Mouse (Mus musculus): Measurements from ENCODE around the gene Phtf2.
"Not testable (repeated sequence)": the region's sequence is repeated elsewhere in the genome, so short reads cannot be mapped to it uniquely, and the experiment has no call there.

Phtf2 gene

GRCm38 (mm10) chr5:20765365-20765920 lies 116.5 kb downstream of the Phtf2 start:
- no peak for DNase-seq

- not testable (repeated sequence) for DNase-seq
Measured at GRCm38 (mm10) chr5:20762441-20762840, 119.5 kb downstream of the Phtf2 start.

GRCm38 (mm10) chr5:20760368-20761162 lies 121.4 kb downstream of the Phtf2 start:
- DNase-seq: no peak

DNA sequence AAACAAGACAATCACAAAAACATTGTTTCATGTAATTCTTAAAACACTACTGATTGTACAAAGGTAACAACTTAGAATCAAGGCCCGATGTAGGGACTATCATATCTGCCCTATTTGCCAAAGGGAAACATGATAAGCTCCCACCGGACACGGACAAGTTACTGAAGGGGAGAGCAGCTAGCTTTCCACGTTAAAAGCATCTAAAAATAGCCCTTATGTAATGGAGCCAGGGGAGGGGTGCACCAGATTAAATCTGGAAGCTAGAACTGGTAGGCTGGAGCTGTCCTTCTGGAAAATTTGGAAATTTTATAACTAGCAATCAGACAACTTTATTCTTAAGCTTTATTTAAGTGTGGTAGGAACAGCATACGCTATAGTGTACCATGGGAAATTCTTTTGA lies 122.2 kb downstream of the Phtf2 start:
- DNase-seq: no peak

- DNase-seq: no peak
Measured at GRCm38 (mm10) chr5:20753963-20754362, 128.0 kb downstream of the Phtf2 start.

GRCm38 (mm10) chr5:20753096-20753495 lies 128.8 kb downstream of the Phtf2 start:
- no peak for DNase-seq

DNA sequence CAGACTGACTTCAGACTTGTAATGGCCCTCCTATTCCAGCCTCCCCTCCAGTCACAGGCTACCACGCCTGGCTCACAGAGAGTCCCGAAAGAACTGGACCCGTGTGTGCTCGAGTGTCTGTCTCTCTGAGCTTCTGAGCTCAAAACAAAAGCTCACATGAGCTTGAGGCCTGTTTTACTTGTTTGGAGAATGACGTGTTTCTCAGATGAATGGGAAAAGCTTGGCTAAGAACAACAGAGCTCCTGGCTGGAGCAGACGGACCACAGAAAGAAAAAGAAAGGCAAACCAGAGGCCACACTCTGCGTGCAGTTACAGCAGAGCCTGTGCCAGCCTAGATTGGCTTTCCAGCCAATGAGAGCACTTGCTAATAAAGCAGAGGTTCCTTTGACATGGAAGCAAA lies 130.2 kb downstream of the Phtf2 start:
- DNase-seq: no peak

DNA sequence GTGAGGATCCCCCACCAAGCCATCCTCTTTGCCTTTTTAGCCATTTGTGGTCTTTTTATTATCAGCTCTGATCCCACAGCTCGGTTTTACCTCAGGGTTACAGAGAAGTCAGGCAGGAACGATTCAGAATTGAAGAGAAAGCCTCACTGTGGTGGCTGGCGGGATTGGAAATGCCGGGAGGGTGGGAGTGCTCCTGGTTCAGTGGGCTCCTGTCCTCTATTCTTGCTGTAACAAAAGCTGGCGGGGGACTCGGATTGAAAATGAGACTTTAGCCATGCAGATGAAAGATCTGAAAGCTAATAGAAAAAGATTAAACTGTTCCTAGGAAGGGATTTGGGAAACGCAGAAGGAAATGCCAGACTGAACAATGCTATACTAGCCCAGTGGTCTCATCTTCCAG lies 130.9 kb downstream of the Phtf2 start:
- no peak for DNase-seq

GRCm38 (mm10) chr5:20749535-20749934 lies 132.4 kb downstream of the Phtf2 start:
- no peak for DNase-seq

DNA sequence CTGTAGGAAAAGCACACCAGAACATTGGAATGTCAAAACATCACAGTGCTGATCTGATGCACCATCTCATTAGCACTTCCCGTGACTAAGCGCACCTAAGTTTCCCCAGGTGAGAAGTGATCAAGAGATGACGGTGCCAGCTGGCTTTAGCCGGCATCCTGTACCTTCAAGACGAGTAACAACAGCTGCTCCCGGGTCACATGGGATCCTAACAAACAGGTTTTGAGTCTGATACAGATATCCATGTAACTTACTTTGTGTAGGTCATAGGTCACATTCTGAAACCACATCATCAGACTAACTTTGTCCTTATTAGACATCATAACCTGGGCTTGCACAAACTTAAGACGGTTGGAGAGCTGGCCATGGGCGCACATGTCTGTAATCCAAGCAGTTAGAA lies 133.1 kb downstream of the Phtf2 start:
- DNase-seq: no peak

GRCm38 (mm10) chr5:20748142-20748541 lies 133.8 kb downstream of the Phtf2 start:
- DNase-seq: no peak

DNA sequence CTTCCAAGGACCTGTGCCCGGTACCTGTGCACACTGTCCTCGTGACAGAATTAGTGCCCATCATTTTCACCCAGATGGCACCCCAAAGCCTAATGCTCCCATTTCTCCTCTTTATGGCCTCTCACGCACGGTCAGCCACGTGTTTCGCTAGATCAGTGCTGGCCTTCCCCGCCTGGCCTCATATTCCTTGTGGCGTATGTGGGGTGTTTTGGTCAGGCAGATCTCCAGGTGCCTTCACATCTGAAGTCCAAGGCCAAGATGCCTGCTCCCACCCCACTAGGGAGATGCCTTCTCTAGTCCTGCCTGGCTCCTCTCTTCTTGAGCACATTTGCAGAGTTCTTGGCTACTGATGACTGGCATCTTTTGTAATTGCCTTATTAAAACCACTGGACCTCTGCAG lies 140.0 kb downstream of the Phtf2 start:
- no peak for DNase-seq

DNA sequence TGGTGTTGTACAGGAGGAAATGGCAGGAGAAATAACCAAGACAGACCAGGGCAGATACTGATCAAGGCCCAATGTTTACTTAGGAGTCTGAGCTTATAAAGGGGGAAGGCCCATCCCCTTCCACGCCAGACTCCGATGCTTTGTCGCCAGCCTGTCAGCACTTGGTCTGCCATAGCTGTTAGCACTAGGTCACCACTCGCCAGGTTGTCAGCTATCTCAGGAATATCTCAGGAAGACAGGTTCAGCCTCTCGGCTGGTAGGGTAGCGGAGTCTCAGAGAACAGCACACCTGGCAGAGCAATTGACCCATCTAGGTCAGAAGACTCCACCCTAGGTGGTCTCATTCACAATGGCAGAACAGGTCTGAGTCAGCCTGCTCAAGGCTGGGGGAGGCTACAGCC lies 140.7 kb downstream of the Phtf2 start:
- DNase-seq: no peak

- DNase-seq: no peak
Measured at GRCm38 (mm10) chr5:20738795-20739194, 143.1 kb downstream of the Phtf2 start.

GRCm38 (mm10) chr5:20723226-20723625 lies 158.7 kb downstream of the Phtf2 start:
- not testable (repeated sequence) for DNase-seq

GRCm38 (mm10) chr5:20720201-20720900 lies 161.6 kb downstream of the Phtf2 start:
- DNase-seq: no peak

DNA sequence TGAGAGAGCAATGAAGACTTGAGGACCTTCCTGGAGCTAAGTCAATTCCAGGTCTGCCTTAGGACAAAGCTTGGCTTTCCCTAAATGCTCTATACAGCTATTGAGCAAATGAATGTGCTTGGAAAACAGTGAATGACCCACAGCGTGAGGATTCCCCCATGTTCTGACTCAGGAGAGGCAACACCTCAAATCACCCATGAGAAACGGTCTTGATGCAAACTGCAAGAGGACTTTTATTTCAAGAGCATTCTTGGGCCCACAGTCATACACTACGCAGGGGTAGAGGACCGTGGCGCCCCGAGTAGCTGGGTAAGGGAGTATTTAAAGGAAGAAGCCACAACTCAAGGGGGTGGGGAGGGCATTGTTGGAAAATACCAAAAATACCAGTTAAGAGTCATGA lies 165.9 kb downstream of the Phtf2 start:
- DNase-seq: not testable (repeated sequence)

DNA sequence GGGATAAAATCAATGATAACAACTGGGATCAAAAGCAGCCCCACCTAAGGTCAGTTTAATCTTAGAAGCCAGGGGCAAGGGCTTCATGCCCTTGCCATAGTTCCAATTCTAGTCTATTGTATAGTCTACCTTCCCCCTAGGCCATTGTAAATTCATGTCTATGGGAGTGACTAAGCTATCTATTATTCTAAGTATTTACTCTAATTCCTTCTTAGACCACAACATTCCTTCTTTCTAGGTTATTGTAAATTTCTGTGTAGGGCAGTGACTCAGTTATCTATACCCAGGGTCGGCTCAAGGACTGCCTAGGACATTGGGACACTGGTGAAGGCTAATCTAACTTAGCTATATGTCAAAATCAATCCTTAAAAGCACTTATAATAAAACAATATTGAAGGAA lies 167.3 kb downstream of the Phtf2 start:
- not testable (repeated sequence) for DNase-seq

GRCm38 (mm10) chr5:20710845-20711244 lies 171.1 kb downstream of the Phtf2 start:
- DNase-seq: not testable (repeated sequence)
